Mouse (Mus musculus) right cerebral cortex, postnatal 4 days (tissue): ENCODE measurements around the gene Pnrc1.
A peak's percentile ranks its signal among the peaks of the same experiment; 100 is the strongest.

Experiments used
- DNase-seq: peaks from one replicate; pipeline ENCODE4 v3.0.0-alpha.2; 2022

Pnrc1 gene

DNA sequence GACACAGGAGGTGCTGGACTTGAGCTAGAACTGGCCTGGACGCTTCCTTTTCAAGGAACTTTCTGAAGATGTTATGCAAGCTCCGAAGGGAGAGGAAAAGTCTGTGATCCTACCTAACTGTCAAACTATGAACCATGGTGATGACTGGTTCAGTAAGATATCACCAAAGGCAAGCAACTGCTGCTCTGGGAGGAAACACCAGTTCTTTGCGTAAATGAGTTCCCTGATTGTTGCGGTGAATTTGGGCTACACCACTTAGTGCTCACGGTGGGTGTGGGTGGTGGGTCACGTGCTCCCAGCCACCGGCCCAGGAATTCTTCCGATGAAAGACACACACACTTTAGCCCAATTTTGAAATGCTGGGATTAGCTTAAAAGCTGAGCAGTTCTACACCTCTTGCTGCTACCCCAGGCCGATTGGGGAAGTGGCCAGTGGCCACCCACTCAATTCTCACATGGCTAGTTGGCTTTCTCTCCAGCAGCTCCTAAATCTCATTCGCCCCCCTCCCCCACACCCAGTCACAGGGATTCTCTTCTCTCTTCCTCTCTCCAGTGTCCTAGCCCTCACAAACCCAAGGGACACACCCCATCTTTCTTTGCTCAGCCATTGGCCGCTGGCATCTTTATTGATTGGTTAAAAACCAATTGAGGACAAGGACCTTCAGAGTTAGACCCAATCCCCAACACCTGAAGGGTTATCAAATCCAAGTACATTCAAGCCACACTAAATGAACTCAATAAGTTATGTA lies 24.8 kb downstream of the Pnrc1 start:
- DNase-seq: no peak

GRCm38 (mm10) chr4:33262897-33263296 lies 27.1 kb downstream of the Pnrc1 start:
- DNase-seq: no peak

GRCm38 (mm10) chr4:33261311-33261753 lies 28.6 kb downstream of the Pnrc1 start:
- DNase-seq: peak; percentile 60

DNA sequence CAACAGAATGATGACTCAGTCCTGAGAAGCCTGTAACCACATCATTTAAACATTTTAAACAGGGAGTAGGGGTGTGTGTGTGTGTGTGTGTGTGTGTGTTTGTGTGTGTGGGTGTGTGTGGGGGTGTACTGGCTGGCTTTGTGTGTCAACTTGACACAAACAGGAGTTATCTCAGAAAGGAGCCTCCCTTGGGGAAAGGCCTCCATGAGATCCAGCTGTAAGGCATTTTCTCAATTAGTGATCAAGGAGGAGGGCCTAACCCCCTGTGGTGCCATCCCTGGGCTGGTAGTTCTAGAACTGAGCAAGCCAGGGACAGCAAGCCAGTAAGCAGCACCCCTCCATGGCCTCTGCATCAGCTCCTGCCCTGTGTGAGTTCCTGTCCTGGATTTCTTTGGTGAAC lies 29.7 kb downstream of the Pnrc1 start:
- no peak for DNase-seq

- DNase-seq: no peak
Observed at GRCm38 (mm10) chr4:33257263-33257964, 32.5 kb downstream of the Pnrc1 start.

DNA sequence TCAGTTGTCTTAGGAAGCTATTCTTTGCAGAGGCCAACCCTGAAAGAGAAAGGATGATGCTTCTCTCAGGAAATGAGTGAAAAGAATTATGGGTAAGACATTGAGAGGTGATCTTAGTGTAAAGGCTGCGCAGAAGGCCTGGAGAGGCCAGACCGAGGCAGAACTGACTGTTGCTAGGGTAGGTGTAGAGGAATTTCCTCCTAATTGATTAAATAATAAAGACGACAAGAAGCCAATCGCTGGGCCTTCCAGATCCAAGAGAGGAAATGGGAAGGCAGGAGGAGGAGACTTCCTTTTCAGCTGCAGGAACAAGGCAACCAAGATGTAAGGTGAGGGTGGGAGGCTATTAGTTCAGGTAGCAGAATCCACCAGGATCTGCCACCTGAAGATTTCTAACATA lies 35.3 kb downstream of the Pnrc1 start:
- no peak for DNase-seq

DNA sequence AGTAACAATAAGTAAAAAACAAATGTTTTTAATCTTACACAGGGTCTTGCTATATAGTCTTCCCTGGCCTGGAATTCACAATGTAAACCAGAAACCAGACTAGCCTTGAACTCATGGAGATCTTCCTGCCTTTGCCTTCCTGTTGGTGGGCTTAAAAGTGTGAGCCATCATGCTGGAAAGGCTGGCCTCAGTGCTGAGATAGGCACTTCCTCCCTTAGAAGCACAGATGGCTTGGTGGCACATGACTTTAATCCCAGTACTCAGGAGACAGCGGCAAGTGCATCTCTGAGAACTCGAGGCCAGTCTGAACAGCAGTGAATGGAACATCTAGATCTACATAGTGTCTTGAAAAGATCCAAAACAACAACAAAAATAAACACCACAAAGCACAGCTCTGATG lies 39.1 kb downstream of the Pnrc1 start:
- DNase-seq: no peak

GRCm38 (mm10) chr4:33249716-33250230 lies 40.2 kb downstream of the Pnrc1 start:
- DNase-seq: no peak

DNA sequence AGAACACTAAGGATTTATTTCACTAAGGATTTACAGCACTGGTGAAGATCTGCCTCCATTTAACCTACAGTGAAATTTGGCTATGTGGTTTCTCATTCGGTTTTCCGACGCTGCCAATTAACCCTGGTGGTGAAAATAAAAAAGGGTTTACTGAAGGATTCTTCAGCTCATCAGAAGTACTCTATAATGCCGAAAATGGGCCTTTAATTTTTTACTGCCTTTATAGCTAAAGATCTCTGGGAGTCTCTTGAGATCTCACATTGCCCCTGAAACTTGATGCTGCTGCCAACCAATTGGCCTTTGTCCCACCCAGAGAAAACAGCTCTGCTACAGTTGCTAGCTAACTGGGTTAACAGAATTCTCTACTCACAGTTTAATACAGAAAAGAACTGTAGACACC lies 41.0 kb downstream of the Pnrc1 start:
- DNase-seq: no peak

DNA sequence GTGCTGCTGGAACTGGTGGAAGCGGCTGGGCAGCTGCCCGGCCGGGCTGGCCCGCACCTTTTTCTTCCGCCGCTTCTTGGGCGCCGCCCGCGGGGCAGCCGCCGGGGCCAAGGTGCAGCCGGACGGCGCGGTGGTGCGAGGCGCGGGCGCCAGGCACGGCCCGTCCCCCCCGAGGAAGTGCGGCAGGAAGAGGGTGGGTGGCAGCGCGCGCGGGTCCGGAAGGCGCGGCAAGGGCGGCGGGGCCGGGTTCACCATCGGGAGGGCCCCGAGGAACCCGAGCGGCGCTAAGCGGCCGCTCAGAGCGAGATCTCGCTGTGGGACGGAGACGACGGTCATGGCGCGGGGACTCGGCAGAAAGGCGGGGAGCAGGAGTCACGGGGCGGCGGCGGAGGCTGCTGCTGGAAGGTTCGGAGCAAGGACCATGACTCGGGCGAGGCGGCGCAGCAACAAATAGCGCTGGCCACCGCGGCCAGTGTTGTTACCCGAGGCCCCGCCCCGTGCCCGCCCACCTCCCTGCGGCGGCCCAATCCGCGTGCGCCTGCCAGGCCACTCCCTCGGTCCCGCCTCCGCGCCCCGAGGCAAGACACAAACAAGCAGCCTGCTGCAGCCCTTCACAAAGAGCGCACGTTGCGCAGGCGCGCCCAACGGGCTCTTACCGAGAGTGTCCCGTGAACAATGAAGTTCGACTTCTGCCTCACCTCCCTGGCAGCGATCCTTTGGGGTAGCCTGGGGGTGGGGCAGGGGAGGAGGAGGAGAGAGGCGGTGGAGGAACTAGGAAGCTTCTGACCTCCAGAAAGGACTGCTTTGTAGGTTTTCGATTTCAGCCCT lies 41.7 kb downstream of the Pnrc1 start:
- DNase-seq: peak; percentile 96

DNA sequence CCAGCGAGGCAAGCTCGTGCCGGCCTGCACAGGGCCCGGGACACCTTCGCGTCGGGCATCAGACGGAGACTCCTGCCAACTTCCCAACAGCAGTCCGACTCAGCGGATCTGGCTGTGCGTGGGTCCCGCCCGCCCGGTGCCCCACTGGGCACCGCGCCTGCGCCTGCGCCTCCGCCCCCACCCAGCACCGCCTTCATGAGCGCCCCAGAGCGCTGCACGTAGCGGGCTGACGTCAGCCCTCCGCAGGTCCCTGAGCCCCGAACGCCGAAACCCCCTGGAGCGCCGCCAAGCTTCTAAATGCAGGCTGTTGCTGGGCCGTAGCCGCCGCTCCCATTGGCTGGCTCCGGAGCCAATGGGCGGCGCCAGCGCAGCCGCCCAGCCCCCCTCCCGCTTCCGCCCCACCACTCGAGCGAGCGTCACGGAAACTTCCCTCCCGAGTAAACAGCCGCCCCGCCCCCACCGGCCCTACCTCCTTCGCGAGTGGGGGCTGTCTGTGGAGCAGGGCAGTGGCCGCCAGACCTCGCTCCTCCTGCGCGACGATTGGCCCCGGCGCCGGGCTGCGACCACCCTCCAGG lies 42.4 kb downstream of the Pnrc1 start:
- DNase-seq: peak; percentile 100

DNA sequence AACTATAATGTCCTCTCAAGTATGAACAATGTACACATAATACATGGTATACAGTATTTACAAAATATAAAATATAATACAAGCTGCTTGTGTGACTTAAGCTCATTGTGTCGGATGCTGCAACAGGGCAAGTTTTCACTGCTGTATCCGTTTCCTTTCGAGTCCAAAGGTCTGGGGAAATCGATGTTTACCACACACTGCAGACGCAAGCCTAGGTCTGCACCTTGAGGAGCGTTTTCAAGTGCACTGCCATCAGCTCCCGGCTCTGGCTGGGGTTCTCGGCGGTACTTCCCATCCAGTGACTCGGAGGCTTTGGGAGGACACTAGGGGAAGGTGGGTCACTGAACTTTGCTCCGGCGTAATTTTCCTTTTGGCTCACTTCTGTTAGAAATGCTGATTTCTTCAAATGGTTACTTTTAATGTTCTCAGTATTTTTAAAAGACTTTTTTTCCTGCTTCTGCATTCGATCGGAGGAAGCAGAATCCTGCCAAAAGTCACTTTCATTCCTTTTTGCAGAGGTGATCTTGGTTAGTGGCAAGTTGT lies 44.0 kb downstream of the Pnrc1 start:
- no peak for DNase-seq

DNA sequence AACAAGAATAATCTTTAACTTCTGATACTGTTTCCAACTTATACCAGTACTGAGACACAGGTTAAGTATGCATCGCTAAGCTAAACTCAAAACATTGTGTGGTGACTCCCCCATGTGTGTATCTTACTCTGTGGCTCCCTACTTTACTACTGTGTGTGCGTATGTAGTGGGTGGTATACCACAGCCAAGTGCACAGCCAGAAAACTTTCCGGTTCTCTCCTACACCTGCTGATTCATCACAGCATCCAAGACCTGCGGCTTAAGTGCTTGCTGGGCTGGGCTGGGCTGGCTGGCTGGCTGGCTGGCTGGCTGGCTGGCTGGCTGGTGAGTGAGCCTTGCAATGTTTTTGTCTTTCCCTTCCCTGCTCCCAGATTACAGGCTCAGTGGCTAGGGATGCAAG lies 46.0 kb downstream of the Pnrc1 start:
- DNase-seq: no peak

- DNase-seq: no peak
Observed at GRCm38 (mm10) chr4:33243016-33243758, 46.8 kb downstream of the Pnrc1 start.

- peak; percentile 25 for DNase-seq
Observed at GRCm38 (mm10) chr4:33242536-33242935, 47.4 kb downstream of the Pnrc1 start.

DNA sequence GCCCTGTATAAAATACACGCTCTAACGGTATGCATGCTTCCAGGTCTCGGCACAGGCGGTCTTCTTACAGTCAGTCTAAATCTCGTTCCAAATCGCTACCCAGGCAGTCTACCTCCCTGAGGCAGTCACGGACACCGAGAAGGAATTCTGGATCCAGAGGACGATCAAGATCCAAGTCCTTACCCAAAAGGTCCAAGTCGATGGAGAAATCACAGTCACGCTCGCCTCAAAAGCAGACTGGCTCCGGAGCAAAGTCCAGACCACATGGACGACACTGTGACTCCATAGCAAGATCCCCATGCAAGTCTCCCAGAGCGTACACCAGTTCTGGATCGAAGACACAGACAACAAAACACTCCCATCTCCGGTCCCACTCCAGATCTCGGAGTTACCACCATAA lies 59.1 kb downstream of the Pnrc1 start:
- DNase-seq: no peak

DNA sequence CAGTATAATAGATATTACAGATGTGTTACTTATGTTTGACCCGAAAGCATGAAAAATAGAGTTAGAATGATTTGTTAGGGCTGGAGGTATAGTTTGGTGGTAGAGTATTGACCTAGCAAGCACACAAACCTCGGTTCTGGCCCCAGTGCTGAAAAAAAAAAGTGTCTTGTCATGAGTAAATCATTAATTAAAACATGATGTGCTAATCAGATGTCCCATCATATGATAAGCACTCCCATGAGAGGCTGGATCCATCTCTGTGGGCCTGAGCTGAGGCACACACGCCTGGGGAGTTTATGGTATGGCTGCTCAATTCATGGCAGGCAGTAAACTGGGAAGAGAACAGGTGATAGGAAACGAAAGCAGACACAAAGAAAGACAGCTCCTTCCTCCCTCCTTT lies 60.3 kb downstream of the Pnrc1 start:
- no peak for DNase-seq

GRCm38 (mm10) chr4:33227164-33227563 lies 62.8 kb downstream of the Pnrc1 start:
- DNase-seq: no peak

DNA sequence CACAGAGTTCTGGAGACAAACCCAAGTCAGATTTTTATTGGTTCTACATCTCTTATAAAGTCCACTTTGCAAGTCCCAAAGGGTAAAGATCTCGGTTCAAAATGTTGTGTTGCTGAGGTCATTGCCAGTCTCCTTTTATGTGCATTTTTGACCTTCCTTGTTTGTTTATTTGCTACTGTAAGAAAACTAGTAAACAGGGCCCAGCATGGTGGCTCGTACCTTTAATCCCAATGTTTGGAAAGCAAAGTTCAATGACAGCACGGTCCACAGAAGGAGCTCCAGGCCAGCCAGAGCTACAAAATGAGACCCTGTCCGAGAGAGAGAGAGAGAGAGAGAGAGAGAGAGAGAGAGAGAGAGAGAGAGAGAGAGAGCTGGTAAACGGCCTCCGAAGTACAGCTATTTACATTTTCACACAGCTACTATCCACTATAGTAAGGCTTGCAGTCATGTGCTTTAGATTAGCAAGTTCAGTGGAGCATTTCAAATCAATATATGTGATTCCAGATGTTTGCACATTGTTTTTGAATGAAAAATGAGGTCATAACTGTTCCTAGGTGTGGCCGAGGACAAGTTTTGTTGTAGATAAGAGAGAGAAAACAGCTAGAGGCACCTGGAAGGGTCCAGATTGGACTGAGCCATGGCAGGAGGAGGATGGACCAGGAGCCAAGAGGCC lies 65.8 kb downstream of the Pnrc1 start:
- no peak for DNase-seq

- DNase-seq: no peak
Observed at GRCm38 (mm10) chr4:33221847-33222246, 68.1 kb downstream of the Pnrc1 start.
